Mouse (Mus musculus) liver, adult 2 months (tissue): ENCODE measurements around the gene Spty2d1.

Experiments
- CTCF ChIP-seq: fragments of 200-500 bp; IDR thresholded peaks from 2 replicates; pipeline ENCODE4 v1.5.1; 2011; ENCODE audit warnings: low read depth, low read length, control low read depth
- POLR2A ChIP-seq: fragments of 200-500 bp; IDR thresholded peaks from 2 replicates; pipeline ENCODE4 v1.6.1; 2011; ENCODE audit warnings: low read length, control low read depth; ENCODE audit not compliant: insufficient read depth; ENCODE audit errors: extremely low read depth

DNA sequence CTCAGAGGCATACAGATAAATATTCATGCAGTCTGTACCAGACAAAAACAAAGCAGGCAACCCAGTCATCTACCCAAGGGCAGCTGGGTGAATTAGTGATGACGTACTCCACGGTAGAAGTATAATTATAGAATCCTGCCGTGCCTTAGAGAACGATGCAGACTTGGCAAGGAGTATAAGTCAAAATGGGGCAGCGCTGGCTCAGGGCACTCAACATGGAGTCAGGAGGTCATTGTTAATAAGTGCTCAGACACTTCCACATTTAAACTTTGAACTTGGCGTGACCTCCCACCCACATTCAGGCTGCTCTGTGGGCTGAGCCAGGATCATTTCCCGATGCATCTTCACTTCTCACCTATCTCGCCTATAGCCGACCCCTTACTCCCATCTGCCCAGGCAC lies 17.2 kb upstream of the Spty2d1 start:
- TF ChIP-seq CTCF, result no peak
- TF ChIP-seq POLR2A, result no peak
